Mouse (Mus musculus): ENCODE results near the gene Pirb. TPM values are rescaled to one million over a fixed set of nuclear protein-coding genes. Genes with fewer than 3 reads are reported as not detected.

Gene Pirb
- polyA plus RNA-seq, 1 experiment from 2014 or later = 0.68 TPM

Other genes starting within 250 kb of the Pirb start
- 0.12 and 0.17 TPM in 2 replicates for gene Tarm1, start 217.8 kb downstream of the Pirb start, polyA plus RNA-seq (2015; fragmentation: Nextera tagmentation; extraction: Ambion mirVana)
- gene Oscar, start 104.2 kb downstream of the Pirb start, polyA plus RNA-seq (2015; fragmentation: Nextera tagmentation; extraction: Ambion mirVana) = 0.59 TPM in 1 of 2 replicates, not detected in the other
- gene Ndufa3, start 103.0 kb downstream of the Pirb start, polyA plus RNA-seq (2015; fragmentation: Nextera tagmentation; extraction: Ambion mirVana) = 500 and 505 TPM in 2 replicates
- 22.6 and 23.9 TPM in 2 replicates for gene Tfpt, start 90.5 kb downstream of the Pirb start, polyA plus RNA-seq (2015; fragmentation: Nextera tagmentation; extraction: Ambion mirVana)
- gene Prpf31, start 90.4 kb downstream of the Pirb start, polyA plus RNA-seq (2015; fragmentation: Nextera tagmentation; extraction: Ambion mirVana) = 110 and 116 TPM in 2 replicates
- gene Cnot3, start 75.1 kb downstream of the Pirb start, polyA plus RNA-seq (2015; fragmentation: Nextera tagmentation; extraction: Ambion mirVana) = 60.6 and 66.5 TPM in 2 replicates
- gene Leng1, start 54.6 kb downstream of the Pirb start, polyA plus RNA-seq (2015; fragmentation: Nextera tagmentation; extraction: Ambion mirVana) = 18.1 and 18.7 TPM in 2 replicates
- gene Tmc4, start 42.8 kb downstream of the Pirb start, polyA plus RNA-seq (2015; fragmentation: Nextera tagmentation; extraction: Ambion mirVana) = 20.4 and 23.9 TPM in 2 replicates
- 274 and 286 TPM in 2 replicates for gene Tsen34, start 27.5 kb downstream of the Pirb start, polyA plus RNA-seq (2015; fragmentation: Nextera tagmentation; extraction: Ambion mirVana)
- 56.9 and 59.6 TPM in 2 replicates for gene Mboat7, start 26.9 kb downstream of the Pirb start, polyA plus RNA-seq (2015; fragmentation: Nextera tagmentation; extraction: Ambion mirVana)
- gene Rps9, start 16.4 kb downstream of the Pirb start, polyA plus RNA-seq (2015; fragmentation: Nextera tagmentation; extraction: Ambion mirVana) = 1,518 and 1,652 TPM in 2 replicates
- not detected in 2 replicates for gene Gm15448, start 105.3 kb upstream of the Pirb start, polyA plus RNA-seq (2015; fragmentation: Nextera tagmentation; extraction: Ambion mirVana)
- 0.13 and 0.38 TPM in 2 replicates for gene Pira2, start 124.7 kb upstream of the Pirb start, polyA plus RNA-seq (2015; fragmentation: Nextera tagmentation; extraction: Ambion mirVana)
- 0.36 TPM in 1 of 2 replicates, not detected in the other for gene Gm14548, start 177.7 kb upstream of the Pirb start, polyA plus RNA-seq (2015; fragmentation: Nextera tagmentation; extraction: Ambion mirVana)
- 0.08 and 0.25 TPM in 2 replicates for gene Lilra6, start 195.1 kb upstream of the Pirb start, polyA plus RNA-seq (2015; fragmentation: Nextera tagmentation; extraction: Ambion mirVana)